Mouse (Mus musculus): ENCODE measurements around the gene Dmrtc2.
"Not testable (repeated sequence)": the region's sequence is repeated elsewhere in the genome, so short reads cannot be mapped to it uniquely, and the experiment has no call there.

DNA sequence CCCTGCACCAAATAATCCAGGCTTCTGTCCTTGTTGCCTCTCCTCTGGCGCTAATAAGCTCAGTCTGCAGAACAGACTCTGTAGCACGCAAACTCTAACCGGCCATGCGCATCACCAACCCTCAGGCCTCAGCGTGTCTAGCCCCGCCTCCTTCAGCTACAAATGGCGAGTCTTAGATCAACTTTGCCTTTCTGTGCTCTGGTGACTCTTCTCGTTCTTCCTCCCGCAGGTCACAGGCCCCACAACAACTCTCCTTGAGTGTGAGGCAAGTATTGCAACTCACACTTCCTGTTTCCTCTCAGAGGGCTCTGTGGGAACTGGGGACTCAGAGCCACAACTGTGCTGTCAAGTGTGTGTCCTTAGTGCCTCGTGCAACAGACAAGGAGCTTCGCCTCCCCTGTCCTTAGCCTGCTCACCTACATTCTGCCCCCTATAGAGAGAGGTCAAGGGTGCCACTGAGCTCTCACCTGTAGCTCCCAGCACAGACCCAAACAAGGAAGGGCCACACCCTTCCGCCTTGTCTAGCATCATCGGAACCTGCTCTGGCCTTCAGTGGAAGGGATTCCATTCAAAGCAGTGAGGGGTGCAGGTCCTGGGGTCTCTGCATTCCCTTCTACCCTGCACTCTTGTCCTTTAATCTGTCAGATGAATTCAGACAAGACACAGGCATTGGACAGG is 31.0 kb upstream of the Dmrtc2 start:
- TF ChIP-seq CTCF (IDR thresholded peaks at IDR 0.05; ENCODE audit: control insufficient read depth, insufficient read depth, low read length); POLR2A (IDR thresholded peaks at IDR 0.05; ENCODE audit: borderline replicate concordance, control insufficient read depth, low read depth, low read length): not testable (repeated sequence)
